Mouse (Mus musculus): ENCODE results near the gene Rbm20. TPM values are rescaled to one million over a fixed set of nuclear protein-coding genes. Genes with fewer than 3 reads are reported as not detected.
A peak's percentile ranks its signal among the peaks of the same experiment; 100 is the strongest.

Gene Rbm20
- total RNA-seq, 2 experiments from 2014 or later, result 175 to 184 TPM

GRCm38 (mm10) chr19:53755346-53755745 lies 78.2 kb downstream of the Rbm20 start:
- no peak for DNase-seq

- DNase-seq, result peak; percentile 63 to 66
These were observed 80.5 kb downstream of the Rbm20 start for GRCm38 (mm10) chr19:53757432-53758109.

DNA sequence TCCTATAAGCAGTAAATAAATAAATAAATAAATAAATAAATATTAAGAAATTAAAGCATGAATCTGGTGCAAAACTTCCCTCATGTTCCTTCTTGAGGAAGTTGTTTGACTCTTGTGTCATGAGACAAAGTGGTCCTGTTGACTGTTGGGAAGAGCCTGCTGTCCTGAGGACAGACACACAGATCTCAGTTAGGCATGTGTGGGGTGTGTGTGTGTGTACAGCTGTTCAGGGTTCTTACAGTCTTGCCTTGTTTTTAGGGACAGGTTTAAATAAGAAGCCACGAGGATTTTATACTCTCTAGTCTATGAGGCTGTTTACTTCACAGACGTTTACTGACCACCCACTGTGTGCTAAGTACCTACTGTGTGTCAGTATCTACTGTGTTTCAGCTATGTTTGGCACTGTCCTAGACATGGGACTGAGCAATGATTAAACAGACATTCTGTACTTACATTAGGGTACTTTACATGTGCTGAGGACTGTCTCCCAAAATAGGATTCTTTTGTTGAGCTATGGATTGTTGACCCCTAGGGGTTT lies 81.8 kb downstream of the Rbm20 start:
- no peak for DNase-seq

GRCm38 (mm10) chr19:53760125-53761101 lies 83.3 kb downstream of the Rbm20 start:
- DNase-seq, result no peak

GRCm38 (mm10) chr19:53762749-53763438 lies 85.8 kb downstream of the Rbm20 start:
- no peak for DNase-seq

- DNase-seq, result no peak
These were observed 87.8 kb downstream of the Rbm20 start for GRCm38 (mm10) chr19:53764688-53765478.

DNA sequence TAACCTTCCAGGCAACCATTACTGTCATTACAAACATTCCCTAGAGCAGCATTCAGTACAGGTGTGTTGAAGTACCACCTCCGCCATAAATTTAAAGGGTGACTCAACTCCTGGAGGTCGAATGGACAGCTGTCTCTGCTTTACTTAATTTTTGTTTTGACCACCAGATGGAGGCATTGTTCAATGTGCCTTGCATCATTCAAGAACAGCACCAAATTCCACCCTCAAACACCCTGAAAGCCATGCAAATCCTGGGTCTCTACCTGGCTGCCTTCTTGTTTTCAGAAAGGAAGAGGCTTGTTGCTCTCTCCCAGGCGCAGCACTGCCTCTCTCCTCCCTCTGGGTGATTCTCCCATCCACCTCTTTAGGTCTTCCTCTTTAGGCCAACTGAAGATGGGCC lies 91.4 kb downstream of the Rbm20 start:
- DNase-seq, result peak; percentile 46 to 81

GRCm38 (mm10) chr19:53773937-53774640 lies 97.0 kb downstream of the Rbm20 start:
- DNase-seq, result peak; percentile 89 to 92

DNA sequence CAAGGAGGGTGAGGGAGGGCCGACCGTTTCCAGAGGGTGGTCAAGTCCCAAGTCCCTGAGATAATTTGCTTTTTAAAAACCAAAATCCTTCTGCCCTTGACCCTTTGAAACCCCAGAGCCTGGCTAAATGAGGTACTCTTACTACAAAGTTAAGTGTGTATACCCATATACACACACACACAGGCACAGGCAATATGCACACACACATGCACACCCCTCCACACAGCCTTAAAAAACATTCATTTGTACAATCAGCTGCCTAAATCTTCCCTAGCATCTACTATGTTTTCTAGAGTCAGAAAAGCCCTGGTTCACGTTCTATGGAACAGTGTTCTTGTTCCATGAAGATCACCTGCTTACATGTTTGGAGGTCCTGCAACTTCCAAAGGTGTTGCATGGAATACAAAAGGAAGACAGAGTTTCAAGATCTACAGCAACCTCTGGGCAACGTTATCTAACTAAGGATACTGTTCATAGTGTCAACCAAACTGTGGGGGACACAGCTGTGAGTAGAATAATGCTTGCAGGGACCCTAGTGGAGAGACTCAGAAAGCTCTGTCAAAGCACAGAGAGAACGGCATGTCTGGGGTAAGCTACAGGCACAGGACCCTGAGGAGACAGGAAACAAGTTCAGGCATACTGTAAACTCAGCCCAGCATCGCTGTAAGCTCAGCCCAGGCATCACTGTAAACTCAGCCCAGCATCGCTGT lies 97.7 kb downstream of the Rbm20 start:
- no peak for DNase-seq

DNA sequence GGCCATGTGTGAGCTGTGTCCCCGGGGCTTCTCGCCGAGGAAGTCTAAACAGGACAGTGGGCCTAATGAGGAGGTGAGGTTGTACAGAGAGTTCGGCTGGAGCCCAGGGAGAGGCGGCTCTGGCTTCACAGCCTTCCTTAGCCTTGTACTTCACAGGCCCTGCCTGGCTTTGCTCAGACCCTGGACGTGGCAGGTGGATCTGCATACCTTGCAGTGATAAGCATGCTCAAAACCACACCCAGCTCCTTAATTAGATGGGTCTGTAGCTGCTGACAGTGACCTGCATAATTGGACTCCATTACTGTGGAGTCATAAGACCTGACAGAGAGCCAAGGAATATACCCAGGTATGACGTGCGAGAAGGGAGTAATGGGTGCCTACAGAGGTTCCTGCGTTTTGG lies 102.3 kb downstream of the Rbm20 start:
- DNase-seq, result no peak

DNA sequence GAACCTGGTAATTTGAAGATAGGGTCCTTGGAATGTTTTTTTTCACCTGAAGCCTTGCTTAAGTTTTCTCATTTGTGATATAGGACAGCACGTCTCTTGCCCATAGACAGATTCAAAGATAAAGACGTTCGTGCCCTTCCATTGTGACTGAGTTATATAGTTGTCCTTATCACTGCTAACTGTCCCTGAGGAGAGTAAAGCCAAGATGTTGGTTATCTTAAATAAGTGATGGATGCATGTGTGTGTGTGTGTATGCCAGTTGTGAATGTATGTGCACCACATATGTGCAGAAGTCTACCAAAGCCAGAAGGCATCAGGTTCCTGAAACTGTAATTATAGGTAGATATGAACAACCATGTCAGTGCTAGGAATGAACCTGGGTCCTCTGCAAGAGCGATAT lies 102.7 kb downstream of the Rbm20 start:
- DNase-seq, result no peak

DNA sequence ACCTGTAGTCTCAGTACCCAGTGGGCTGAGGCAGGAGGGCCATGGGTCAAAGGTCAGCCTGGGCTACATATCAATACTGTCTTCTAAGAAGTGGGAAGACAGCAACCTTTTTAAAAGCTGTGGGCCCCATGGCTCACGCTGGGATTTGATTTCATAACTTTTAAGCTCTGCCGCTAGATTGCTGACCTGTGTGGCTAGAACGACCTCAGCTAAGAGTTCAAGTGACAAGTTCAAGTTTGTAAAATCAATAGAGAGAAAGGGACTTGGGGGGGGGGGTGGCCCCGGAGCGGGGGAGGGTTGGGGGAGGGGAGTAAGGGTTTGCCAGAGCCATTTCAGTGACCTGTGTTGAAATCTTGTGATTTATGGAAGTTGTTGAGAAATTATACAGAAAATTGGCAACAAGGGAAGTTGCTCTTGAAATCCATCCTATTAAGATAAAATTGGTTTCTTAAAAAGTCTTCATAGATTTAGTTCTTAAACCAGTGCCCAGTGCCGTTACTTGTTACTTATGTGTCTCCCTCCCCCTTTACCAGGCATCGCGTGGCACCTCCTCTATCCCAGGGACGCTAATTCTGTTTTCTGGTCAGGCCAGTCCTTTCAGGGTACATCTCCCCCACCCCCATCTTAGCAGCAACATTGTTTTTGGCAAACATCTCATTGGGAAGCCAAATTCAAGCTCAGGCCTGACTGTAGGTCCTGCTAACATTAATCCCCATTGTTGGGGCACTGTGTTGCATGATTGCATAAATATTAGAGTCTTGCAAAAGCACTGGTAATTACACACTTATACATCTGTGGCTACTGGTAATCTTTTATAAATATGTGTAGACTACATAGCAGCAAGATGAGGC lies 103.9 kb downstream of the Rbm20 start:
- no peak for DNase-seq

- no peak for DNase-seq
These were observed 104.7 kb downstream of the Rbm20 start for GRCm38 (mm10) chr19:53781826-53782225.

DNA sequence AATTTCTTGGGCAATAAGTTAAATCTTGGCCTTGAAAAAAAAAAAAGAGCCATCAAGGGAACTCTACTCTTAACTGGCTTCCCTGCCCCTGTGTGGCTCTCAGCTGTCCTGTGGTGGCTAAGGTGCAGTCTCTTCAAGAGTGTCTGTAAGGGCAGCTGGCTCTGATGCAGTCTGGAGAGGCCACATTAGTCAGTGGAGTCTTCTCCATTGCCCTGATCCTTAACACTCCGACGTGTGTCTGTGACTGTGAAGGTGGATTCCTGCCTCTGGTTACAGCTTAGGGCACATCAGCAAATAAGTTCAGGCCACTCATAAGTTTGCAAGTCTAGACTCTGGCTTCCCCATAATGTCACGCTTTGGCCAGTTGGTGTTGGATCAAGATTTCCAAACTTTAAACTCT lies 108.2 kb downstream of the Rbm20 start:
- DNase-seq, result no peak

- no peak for DNase-seq
These were observed 109.1 kb downstream of the Rbm20 start for GRCm38 (mm10) chr19:53786239-53786638.

DNA sequence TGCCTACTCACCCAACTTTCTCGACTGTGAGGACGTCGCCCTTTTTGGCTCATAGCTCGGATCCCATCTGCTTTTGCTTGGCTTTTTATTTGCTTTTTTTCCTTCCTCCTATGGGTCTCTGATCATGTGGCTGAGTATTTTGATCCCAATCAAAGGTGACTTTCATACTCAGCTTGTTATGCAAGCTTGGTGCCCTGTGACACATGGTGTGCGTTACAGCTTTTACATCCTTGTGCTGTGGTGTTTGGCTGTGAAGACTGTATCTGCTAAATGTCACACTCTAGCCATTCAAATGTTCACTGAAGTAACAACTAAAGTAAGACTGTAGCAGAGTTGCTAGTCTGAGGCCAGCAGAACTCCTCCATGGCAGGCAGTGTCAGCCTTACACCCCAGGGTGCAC lies 109.7 kb downstream of the Rbm20 start:
- no peak for DNase-seq

GRCm38 (mm10) chr19:53788621-53789331 lies 111.7 kb downstream of the Rbm20 start:
- peak in 1 of 2 experiments; percentile 38 for DNase-seq

- DNase-seq, result peak in 1 of 2 experiments; percentile 15
These were observed 112.5 kb downstream of the Rbm20 start for GRCm38 (mm10) chr19:53789571-53789970.
